Mouse (Mus musculus): ENCODE data around the gene Lpgat1.

Lpgat1 gene

GRCm38 (mm10) chr1:191736425-191736824 lies 18.8 kb downstream of the Lpgat1 start:
- no peak for DNase-seq (ENCODE audit: low spot score)

GRCm38 (mm10) chr1:191737871-191738270 lies 20.2 kb downstream of the Lpgat1 start:
- no peak for DNase-seq (ENCODE audit: low spot score)

GRCm38 (mm10) chr1:191738726-191739125 lies 21.1 kb downstream of the Lpgat1 start:
- DNase-seq (ENCODE audit: low spot score) = no peak

GRCm38 (mm10) chr1:191740587-191741361 lies 23.1 kb downstream of the Lpgat1 start:
- no peak for DNase-seq (ENCODE audit: low spot score)

GRCm38 (mm10) chr1:191741635-191742034 lies 24.0 kb downstream of the Lpgat1 start:
- DNase-seq (ENCODE audit: low spot score) = no peak

- no peak for DNase-seq (ENCODE audit: low spot score)
These were observed 30.8 kb downstream of the Lpgat1 start for GRCm38 (mm10) chr1:191748431-191748830.

- no peak for DNase-seq (ENCODE audit: low spot score)
These were observed 39.0 kb downstream of the Lpgat1 start for GRCm38 (mm10) chr1:191756520-191757199.

GRCm38 (mm10) chr1:191774106-191774505 lies 56.5 kb downstream of the Lpgat1 start:
- DNase-seq (ENCODE audit: low spot score) = no peak

GRCm38 (mm10) chr1:191775116-191775515 lies 57.5 kb downstream of the Lpgat1 start:
- DNase-seq (ENCODE audit: low spot score) = no peak

GRCm38 (mm10) chr1:191777521-191777920 lies 59.9 kb downstream of the Lpgat1 start:
- DNase-seq (ENCODE audit: low spot score) = no peak

GRCm38 (mm10) chr1:191780470-191780869 lies 62.8 kb downstream of the Lpgat1 start:
- no peak for DNase-seq (ENCODE audit: low spot score)

GRCm38 (mm10) chr1:191785108-191785507 lies 67.5 kb downstream of the Lpgat1 start:
- no peak for DNase-seq (ENCODE audit: low spot score)

- DNase-seq (ENCODE audit: low spot score) = no peak
These were observed 68.6 kb downstream of the Lpgat1 start for GRCm38 (mm10) chr1:191786255-191786654.

- DNase-seq (ENCODE audit: low spot score) = no peak
These were observed 69.7 kb downstream of the Lpgat1 start for GRCm38 (mm10) chr1:191787379-191787778.

GRCm38 (mm10) chr1:191792991-191793390 lies 75.4 kb downstream of the Lpgat1 start:
- DNase-seq (ENCODE audit: low spot score) = no peak

GRCm38 (mm10) chr1:191793888-191794532 lies 76.4 kb downstream of the Lpgat1 start:
- no peak for DNase-seq (ENCODE audit: low spot score)

- no peak for DNase-seq (ENCODE audit: low spot score)
These were observed 78.7 kb downstream of the Lpgat1 start for GRCm38 (mm10) chr1:191796238-191796896.

- DNase-seq (ENCODE audit: low spot score) = no peak
These were observed 84.6 kb downstream of the Lpgat1 start for GRCm38 (mm10) chr1:191802093-191802819.

GRCm38 (mm10) chr1:191802820-191803655 lies 85.4 kb downstream of the Lpgat1 start:
- no peak for DNase-seq (ENCODE audit: low spot score)

- DNase-seq (ENCODE audit: low spot score) = no peak
These were observed 87.1 kb downstream of the Lpgat1 start for GRCm38 (mm10) chr1:191804747-191805146.

GRCm38 (mm10) chr1:191805788-191806187 lies 88.2 kb downstream of the Lpgat1 start:
- DNase-seq (ENCODE audit: low spot score) = no peak
